Mouse (Mus musculus) forebrain, embryonic 10.5 days (tissue): Measurements from ENCODE around the gene Stradb. TPM values are rescaled to one million over a fixed set of nuclear protein-coding genes. Genes with fewer than 3 reads are reported as not detected.

Experiments used
- DNase-seq: peaks from one replicate; pipeline ENCODE4 v3.0.0-alpha.2; 2017; ENCODE audit warnings: low spot score; ENCODE audit errors: extremely low spot score
- H3K27ac ChIP-seq: fragments of 300-500 bp; sonication (generic); 2 replicates; pipeline ENCODE4 v1.5.1; 2016; ENCODE audit warnings: mild to moderate bottlenecking
- H3K27me3 ChIP-seq: fragments of 300-500 bp; sonication (generic); 2 replicates; pipeline ENCODE4 v1.6.1; 2016; ENCODE audit warnings: mild to moderate bottlenecking; ENCODE audit not compliant: poor library complexity, severe bottlenecking
- H3K36me3 ChIP-seq: fragments of 300-500 bp; sonication (generic); replicated peaks from 2 replicates; pipeline ENCODE4 v1.6.1; 2016; ENCODE audit warnings: mild to moderate bottlenecking, moderate library complexity
- H3K4me1 ChIP-seq: fragments of 300-500 bp; sonication (generic); 2 replicates; pipeline ENCODE4 v1.6.1; 2016
- H3K4me3 ChIP-seq: fragments of 300-500 bp; sonication (generic); 2 replicates; pipeline ENCODE4 v1.5.1; 2016; ENCODE audit warnings: mild to moderate bottlenecking, moderate library complexity
- H3K9me3 ChIP-seq: fragments of 300-500 bp; sonication (generic); 2 replicates; pipeline ENCODE4 v1.6.1; 2016; ENCODE audit warnings: mild to moderate bottlenecking, moderate library complexity
- WGBS: fragments of 180-500 bp; shearing (Covaris S2); methylation state at CpG from one replicate; pipeline ENCODE4 v1.1.7; 2016; 5-methylcytosine and 5-hydroxymethylcytosine counted together
- polyA plus RNA-seq: library from polyadenylated mRNA; unstranded; fragments of >200 nt; fragmentation: Nextera tagmentation; extraction: Ambion mirVana; gene quantifications from 2 replicates; pipeline ENCODE4 v1.2.1, GENCODE M21; 2016

Gene Stradb
- 27.6 and 29.6 TPM in 2 replicates for polyA plus RNA-seq

DNA sequence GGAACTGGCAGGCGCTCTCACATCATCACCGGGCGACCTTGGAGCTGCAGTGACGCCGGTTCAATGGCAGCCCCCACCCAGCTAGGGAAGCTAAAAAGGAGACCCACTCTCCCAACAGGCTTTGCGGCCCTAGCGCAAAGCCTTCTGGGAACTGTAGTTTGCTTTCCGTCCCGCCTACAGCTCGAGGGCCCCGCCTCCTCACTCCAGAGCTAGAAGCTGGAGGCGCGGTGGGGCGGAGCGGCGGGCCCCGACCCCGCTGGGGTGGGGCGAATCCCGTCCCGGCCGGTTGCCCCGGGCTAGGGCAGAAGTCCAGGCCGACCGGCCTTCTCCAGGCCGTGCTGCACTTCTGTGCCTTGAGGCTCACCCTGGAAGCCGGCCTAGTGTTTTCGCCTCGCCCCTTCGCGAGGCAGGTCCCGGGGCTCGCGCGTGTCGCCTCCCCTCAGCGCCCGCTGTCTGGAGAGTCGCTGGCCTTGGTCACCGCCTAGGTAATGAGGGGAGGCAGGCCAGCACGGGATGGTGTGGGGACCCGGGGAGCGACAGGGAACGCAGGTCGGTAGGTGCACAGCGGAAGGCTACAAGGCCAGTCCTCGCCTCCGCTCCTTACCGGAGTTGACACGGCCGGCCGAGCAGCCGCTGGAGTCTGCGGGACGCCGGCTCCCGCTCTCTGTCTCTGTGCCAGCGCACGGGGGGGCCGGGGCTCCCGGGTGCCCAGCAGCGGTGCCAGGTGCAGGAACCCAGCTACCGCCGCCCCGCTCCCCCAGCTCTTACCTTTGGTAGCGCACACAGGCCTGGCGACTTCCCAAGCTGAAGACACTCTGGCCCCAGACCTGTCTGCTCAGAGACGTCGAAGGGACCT lies at the start of gene Stradb, which contains the start of gene Trak2:
Stradb (plus strand) TSS at position 157 of the 856 bp plus-strand sequence.
Trak2 (minus strand) TSS at position 65 of the 856 bp plus-strand sequence.
- peak within 1 kb of the TSS; percentile 88 for H3K27ac ChIP-seq
- H3K36me3 ChIP-seq: no peaks in the 10 kb centered on the region
- no peaks in the 10 kb centered on the region for H3K9me3 ChIP-seq
- peak within 1 kb of the TSS; percentile 88 for H3K4me3 ChIP-seq
- peak; percentile 93 for DNase-seq
- under 1% methylated on average over 67 of the region's 69 CpGs for WGBS
- peaks cover 12% of the 10 kb centered on the region; the same call in 1 of the 2 replicates for H3K27me3 ChIP-seq
- peaks cover 48% of the 10 kb centered on the region for H3K4me1 ChIP-seq

DNA sequence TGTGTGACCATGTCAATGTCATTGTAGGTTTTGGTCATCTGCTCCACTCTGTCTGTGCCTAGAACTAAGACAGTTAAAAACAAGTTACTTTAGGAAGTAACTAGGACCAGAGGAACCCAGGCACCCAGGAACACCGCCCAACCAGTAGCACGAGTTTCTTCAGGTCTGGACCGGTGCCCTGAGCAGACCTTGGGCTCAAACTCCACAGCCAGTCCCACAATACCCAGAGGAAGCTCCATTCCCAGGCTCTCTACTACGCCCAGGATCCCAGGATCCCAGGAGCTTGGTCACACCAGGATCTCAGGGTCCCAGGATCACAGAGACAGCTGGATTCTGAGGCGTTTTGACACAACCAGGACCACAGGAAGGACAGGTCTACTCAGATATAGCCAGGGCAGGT lies 46.7 kb upstream of the Stradb start:
- DNase-seq: no peak
- 92% methylated on average over 5 of the region's 5 CpGs for WGBS
- no peaks in the 10 kb centered on the region for H3K4me1 ChIP-seq

DNA sequence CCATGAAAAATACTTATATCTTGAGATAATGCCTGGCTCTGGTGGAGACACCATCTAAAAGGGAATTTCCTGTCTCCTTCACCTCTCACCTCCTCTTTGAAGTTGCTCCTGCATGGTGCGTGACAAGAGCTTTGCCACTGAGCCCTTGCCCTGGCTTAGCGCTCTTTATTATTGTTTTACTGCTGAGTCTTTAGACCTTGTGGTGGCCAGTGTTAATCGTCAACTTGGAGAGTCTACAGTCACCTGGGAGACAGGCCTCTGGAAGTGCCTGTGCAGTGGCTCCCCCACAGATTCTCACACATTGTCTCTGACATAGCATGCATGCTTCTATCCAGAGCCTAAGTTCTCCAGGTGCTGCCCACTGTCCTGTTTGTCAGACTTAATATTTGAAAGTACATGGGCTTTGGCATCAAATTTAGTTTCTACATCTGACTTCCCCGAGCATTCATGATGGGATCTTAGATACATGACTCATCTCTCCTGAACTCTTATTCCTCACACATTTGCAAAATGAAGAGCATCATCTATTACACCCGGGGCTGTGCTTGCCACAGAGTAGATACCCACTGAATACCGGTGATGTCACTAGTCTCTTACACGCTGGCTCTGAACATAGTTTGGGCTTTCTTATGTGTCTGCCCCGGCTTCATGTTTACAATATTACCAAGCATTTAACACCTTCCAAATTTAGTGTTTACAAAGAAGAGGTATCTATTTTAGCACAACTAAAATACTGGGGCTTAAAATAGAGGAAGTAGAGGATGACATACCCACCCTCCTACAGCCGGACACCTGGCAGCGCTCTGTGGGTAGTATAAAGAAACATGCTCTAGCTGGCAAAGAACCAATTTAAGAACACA lies 36.3 kb upstream of the Stradb start:
- H3K9me3 ChIP-seq: peaks cover 3% of the 10 kb centered on the region; the same call in 1 of the 2 replicates
- no peak overlapping the region for H3K27ac ChIP-seq
- no peaks in the 10 kb centered on the region for H3K4me1 ChIP-seq
- DNase-seq: no peak
- H3K27me3 ChIP-seq: no peaks in the 10 kb centered on the region
- no peak overlapping the region for H3K4me3 ChIP-seq
- WGBS: 94% methylated on average over 10 of the region's 10 CpGs
- H3K36me3 ChIP-seq: peaks cover 32% of the 10 kb centered on the region

More for the DNA sequence above, 46.7 kb upstream of the Stradb start:
- no peak overlapping the region for H3K4me3 ChIP-seq
- no peaks in the 10 kb centered on the region for H3K27me3 ChIP-seq
- H3K36me3 ChIP-seq: peaks cover 33% of the 10 kb centered on the region
- H3K27ac ChIP-seq: no peak overlapping the region
- H3K9me3 ChIP-seq: peaks cover 6% of the 10 kb centered on the region; the same call in 1 of the 2 replicates

DNA sequence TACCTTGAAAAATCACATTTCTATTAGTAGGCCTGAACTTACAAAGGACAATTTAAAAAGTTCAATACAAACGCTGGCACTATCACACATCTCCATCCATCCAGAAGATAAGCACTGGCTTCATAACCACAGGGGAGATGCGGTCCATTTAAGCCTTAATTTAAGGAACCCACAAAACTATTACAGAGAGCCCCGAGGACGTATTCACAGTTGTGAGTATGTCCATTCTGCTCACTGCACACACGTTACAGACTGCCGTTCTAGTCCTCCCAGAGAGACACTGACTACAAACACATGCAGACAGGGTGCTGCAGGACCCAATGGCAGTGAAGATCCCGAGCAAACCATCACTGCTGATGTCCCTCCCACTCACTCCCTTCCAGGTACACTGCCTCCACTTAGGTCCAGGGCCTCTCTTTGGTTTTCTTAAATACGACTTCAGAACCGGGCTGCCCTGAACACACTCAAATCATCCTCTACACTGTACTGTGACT lies 35.7 kb upstream of the Stradb start:
- no peaks in the 10 kb centered on the region for H3K4me1 ChIP-seq
- WGBS: 94% methylated on average over 9 of the region's 9 CpGs
- DNase-seq: no peak
- H3K27ac ChIP-seq: no peak overlapping the region
- H3K36me3 ChIP-seq: peaks cover 32% of the 10 kb centered on the region
- peaks cover 3% of the 10 kb centered on the region; the same call in 1 of the 2 replicates for H3K9me3 ChIP-seq
- no peaks in the 10 kb centered on the region for H3K27me3 ChIP-seq
- no peak overlapping the region for H3K4me3 ChIP-seq

DNA sequence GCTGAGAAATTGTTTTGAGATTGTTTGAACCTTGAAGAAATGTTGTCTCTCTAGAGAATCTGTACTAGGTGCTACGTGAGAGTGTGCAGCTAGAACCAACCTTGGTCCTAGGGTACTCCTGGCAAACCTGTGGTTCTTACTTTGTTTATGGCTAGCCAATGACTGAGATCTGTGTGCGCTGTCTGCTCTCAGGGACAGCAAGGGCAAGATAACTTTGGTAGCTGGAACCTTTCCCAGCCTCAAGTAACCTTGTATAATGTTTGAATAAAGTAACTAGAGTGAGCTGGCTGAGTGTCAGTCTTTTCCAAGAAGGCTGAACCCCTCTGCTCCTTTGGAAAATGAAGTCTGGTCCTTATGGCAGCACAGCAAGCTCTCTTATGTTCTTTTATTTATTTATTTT lies 27.8 kb upstream of the Stradb start:
- Histone ChIP-seq H3K36me3 (peaks cover 25% of the 10 kb centered on the region), H3K9me3 (no peaks in the 10 kb centered on the region; the same call in 1 of the 2 replicates), H3K4me3 (no peak overlapping the region), H3K27ac (no peak overlapping the region), H3K27me3 (no peaks in the 10 kb centered on the region), H3K4me1 (peaks cover 3% of the 10 kb centered on the region)
- no peak for DNase-seq
- 95% methylated on average over 2 of the region's 2 CpGs for WGBS

DNA sequence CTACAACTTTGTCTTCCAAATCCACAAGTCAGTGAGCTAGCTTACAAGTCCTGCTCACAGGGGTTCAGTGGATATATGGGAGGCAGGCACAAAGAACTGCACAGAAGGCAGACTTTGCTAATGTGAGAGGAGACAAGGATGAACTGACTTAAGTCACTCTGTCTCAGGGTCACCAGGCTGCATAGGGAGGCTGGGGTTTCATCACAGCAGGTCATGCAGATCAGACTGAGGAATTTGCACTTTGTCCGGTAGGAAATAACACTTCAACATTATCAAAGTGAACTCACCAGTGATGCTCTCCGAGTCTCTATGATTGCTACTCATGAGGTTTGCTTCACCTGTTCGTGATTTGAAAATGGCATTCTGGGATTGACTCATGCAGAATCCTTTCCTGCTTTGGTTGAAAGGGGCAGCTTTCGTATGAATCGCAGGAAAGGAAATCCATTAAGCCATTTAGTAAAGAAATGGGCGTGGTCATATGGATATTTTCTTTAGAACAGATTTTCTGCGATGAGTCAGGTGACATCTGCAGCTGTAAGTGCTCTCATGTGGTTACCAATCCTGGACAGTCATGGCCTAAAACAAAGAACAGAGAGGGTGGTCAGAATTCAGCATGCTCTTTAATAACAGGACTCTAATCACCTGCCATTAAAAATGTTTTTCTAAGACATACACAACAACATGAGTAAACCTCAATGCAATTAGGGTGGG lies 27.2 kb upstream of the Stradb start:
- Histone ChIP-seq H3K27me3 (no peaks in the 10 kb centered on the region), H3K4me1 (peaks cover 8% of the 10 kb centered on the region), H3K27ac (no peak overlapping the region), H3K9me3 (no peaks in the 10 kb centered on the region), H3K36me3 (peaks cover 23% of the 10 kb centered on the region), H3K4me3 (no peak overlapping the region)
- DNase-seq: no peak
- 95% methylated on average over 7 of the region's 7 CpGs for WGBS

DNA sequence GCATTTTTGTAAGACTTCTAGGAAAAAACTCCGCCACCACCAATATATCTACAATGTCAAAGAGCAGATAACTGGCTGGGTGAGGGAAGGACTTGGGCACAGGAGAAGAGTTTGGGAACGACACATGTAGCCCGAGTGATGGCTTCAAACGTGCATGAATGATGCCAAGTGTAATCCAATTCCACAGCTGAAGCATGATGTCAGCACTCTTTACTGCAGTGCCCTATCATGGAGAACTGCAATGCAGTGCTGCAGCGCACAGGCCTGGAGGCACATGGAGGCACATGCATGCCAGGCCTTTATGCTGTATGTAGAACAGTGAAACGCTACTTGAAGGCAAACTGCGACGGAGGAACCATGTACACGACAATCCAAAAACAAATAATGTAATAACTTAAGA lies 26.6 kb upstream of the Stradb start:
- Histone ChIP-seq H3K9me3 (no peaks in the 10 kb centered on the region), H3K36me3 (peaks cover 23% of the 10 kb centered on the region), H3K27ac (no peak overlapping the region), H3K27me3 (no peaks in the 10 kb centered on the region), H3K4me1 (peaks cover 15% of the 10 kb centered on the region), H3K4me3 (no peak overlapping the region)
- WGBS: 94% methylated on average over 9 of the region's 9 CpGs
- DNase-seq: no peak

DNA sequence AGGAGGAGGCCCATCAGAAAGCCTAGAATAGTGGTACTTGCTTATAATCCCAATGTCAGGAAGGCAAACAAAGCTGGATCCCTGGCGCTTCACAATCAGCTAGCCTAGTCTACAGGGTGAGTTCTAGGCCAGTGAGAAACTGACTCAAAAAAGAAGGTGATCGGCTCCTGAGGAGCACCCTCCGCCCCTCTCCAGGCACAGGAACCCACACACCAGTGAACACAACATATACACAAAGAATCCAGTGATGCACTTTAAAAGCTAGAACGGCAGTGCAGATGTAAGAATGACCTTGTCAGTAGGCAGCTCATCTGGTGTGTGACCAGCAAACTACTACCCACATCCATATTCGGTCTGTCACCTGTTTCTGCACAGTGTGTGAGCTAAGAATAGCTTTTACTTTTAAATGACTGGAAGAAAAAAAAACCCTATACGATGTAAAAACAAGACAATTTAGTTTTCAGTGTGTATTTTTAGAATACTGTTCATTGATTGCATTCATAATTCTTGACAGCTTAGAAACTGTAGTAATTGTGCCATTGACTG lies 23.7 kb upstream of the Stradb start:
- Histone ChIP-seq H3K36me3 (peaks cover 18% of the 10 kb centered on the region), H3K4me1 (peaks cover 35% of the 10 kb centered on the region), H3K27ac (no peak overlapping the region), H3K4me3 (no peak overlapping the region), H3K9me3 (no peaks in the 10 kb centered on the region), H3K27me3 (no peaks in the 10 kb centered on the region)
- 88% methylated on average over 6 of the region's 6 CpGs for WGBS
- DNase-seq: no peak

DNA sequence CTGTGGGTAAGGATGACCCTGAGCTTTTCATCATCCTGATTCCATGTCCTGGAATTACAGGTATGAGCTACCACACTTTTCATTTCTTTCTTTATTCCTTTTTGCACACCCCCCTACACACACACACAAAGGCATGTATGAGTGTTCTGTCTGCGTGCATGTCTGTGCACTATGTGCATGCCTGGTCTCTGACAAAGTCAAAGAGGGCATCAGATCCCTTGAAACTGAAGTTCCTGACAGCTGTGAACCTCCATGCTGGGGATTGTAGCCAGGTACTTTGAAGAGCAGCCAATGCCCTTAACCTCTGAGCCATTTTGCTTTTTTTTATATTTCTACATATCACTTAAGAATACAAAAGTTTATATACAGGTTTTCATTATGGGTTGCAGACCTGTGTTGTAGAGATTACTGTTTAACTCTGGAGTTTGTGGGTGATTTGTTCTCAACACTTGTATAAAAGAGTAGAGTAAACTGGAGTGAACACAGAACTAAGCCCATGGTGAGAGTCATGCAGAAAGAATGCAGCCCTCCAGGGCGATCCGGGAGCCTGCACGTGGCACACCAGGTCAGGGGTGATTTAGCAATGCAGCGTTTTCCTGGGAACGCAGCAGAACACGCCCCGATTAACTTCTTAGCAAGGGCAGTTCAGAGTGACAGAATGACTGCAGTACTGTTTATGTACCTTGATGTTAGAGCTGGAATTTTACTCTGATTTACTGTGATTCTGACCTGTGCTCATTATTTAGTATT lies 22.2 kb upstream of the Stradb start:
- Histone ChIP-seq H3K9me3 (no peaks in the 10 kb centered on the region), H3K36me3 (peaks cover 4% of the 10 kb centered on the region), H3K4me1 (peaks cover 35% of the 10 kb centered on the region), H3K4me3 (no peak overlapping the region), H3K27ac (peak overlapping the region; percentile 32; the same call in 1 of the 2 replicates), H3K27me3 (no peaks in the 10 kb centered on the region)
- WGBS: 34% methylated on average over 8 of the region's 8 CpGs
- DNase-seq: peak; percentile 40

DNA sequence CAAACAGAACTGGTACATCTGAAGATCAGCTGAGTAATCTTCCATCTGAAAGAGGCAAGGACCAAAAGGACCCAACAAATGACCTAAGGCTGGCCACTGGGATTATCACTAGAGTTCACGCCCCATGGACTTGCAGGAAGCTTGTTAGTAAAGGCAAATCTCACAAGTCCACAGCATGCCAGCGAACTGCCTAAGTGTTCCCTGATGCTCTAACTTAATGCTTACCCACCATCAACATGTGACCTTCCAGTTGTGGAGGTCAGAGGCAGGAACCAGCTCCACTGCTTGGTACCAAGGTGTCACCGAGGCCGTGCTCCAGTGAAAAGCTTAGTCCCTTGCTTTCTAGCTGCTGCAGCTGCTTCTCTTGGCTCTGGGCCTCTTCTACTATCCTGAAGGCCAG lies 21.5 kb upstream of the Stradb start:
- WGBS: 53% methylated on average over 4 of the region's 4 CpGs

DNA sequence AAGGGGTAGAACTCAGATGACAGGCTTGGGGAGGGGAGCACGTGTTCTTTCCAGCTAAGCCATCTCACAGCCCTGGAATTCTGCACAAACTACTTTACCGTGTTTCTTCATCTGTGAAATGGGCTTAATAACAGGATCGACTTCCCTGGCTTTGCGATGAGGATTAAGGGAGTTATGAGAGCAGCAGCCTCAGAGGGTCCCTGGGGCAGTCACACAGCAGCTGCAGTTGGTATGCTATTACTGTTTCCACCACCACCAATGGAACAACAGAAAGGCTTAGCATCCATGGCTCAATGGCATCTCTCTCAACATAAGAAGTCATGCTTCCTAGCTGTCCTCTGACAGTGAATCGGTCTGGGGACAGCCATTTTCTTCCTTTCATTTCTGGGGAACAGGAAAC lies 20.8 kb upstream of the Stradb start:
- Histone ChIP-seq H3K4me3 (no peak overlapping the region), H3K36me3 (no peaks in the 10 kb centered on the region), H3K9me3 (no peaks in the 10 kb centered on the region), H3K27ac (no peak overlapping the region), H3K27me3 (no peaks in the 10 kb centered on the region), H3K4me1 (peaks cover 42% of the 10 kb centered on the region)
- 67% methylated on average over 5 of the region's 5 CpGs for WGBS
- DNase-seq: no peak

More for the DNA sequence above, 21.5 kb upstream of the Stradb start:
- Histone ChIP-seq H3K36me3 (no peaks in the 10 kb centered on the region), H3K27ac (peak overlapping the region; percentile 44), H3K4me1 (peaks cover 35% of the 10 kb centered on the region), H3K27me3 (no peaks in the 10 kb centered on the region), H3K9me3 (no peaks in the 10 kb centered on the region), H3K4me3 (no peak overlapping the region)
- no peak for DNase-seq
